Mouse (Mus musculus) brain, embryonic 14.5 days (tissue): ENCODE measurements at regions not wholly inside any gene's neighbourhood (a gene's known extent, or its start where the extent isn't known, plus 50 kb on each side); places are given as distances from the start of the nearest gene placed in this dataset.

Experiments
- DNase-seq: peaks from one replicate; pipeline ENCODE4 v3.0.0-alpha.2; 2011; ENCODE audit warnings: low read depth
- CTCF ChIP-seq: fragments of 200-500 bp; IDR thresholded peaks from 2 replicates; pipeline ENCODE4 v1.5.1; 2012; ENCODE audit warnings: inconsistent platforms, mild to moderate bottlenecking, moderate library complexity, borderline replicate concordance; ENCODE audit not compliant: insufficient read depth, insufficient read length; ENCODE audit errors: extremely low read depth
- POLR2A ChIP-seq: fragments of 200-500 bp; IDR thresholded peaks from 2 replicates; pipeline ENCODE4 v1.6.1; 2012; ENCODE audit warnings: mild to moderate bottlenecking, inconsistent platforms, borderline replicate concordance; ENCODE audit not compliant: poor library complexity, insufficient read depth, insufficient read length, severe bottlenecking; ENCODE audit errors: extremely low read depth

DNA sequence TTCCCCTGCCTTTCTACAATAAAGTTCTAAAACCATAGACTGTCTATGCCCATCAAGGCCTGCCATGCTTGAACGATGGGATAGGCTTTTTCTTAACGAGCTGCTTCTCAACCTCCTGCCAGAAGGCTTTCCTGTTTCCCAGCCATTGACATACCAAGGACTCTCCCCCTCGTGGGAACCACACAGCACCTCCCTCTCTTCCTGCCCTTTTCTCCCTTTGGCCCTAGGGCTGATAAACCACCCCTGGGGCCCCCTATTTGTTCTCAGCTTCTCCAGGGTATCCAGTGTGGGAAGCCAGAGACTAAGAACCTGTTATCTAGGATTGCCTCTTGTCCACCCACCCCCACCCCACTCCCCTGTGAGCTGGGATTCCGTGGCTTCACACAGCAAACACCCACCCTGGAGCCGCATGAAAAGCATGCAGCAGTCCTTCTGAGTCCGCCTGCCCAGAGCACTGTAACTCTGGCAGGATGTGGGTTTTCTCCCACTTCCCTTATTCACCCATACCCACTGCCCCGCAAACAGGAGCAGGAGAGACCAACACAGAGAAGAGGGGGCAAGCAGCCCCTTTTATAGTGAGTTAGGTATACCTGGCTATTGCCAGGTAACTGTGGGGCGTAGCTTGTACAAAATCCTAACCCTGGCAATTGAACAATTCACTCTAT, 351.5 kb downstream of the Slc6a15 start:
- no peak for TF ChIP-seq POLR2A
- no peak for TF ChIP-seq CTCF
- no peak for DNase-seq

- peak; percentile 83 for DNase-seq
- TF ChIP-seq CTCF = no peak
- no peak for TF ChIP-seq POLR2A
Observed at GRCm38 (mm10) chr10:103726680-103727079, 359.1 kb downstream of the Slc6a15 start.

DNA sequence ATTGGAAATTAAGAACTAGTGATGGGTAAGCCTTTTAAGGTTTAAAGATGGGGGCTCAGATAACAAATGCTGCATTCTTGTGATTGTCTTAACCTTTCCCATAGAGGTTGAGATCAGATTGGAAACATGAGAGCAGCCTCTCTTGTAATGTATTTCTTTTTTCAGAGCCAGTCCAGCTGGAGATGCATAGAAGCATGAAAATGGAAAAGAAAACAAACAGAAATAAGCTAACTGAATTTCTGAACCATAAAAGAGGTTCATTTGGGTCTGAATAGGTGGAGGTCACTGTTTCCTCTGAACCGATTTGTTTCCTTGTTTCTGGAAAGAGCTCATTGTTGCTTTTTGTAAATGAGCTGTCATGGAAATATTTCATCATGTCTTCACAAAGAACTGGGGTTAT, 363.9 kb downstream of the Slc6a15 start:
- DNase-seq = peak; percentile 45
- TF ChIP-seq POLR2A (no peak), CTCF (no peak)

GRCm38 (mm10) chr10:103731981-103732380, 364.4 kb downstream of the Slc6a15 start:
- TF ChIP-seq POLR2A (no peak), CTCF (no peak)
- DNase-seq = peak; percentile 66

DNA sequence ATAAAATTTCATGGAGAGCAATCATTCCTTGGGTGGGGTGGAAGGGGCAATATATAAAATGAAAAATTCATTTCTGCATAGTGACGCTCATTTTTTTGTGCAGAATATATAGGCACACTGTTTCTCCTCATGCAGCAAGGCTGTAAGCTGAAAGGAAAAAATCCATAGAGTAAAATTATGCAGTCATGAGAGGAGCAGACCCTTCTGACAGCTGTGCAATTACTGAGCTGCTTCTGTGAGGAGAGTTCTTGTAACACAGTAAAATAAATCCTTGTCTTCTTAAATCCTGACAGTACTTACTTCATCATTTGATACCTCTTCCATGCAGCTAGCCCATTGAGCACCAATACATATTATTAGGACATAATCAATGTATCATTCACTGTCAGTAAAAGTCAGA, 362.7 kb upstream of the Gm21293 start:
- DNase-seq = peak; percentile 52
- TF ChIP-seq CTCF (no peak), POLR2A (no peak)

- TF ChIP-seq POLR2A (no peak), CTCF (no peak)
- peak; percentile 51 for DNase-seq
Observed at GRCm38 (mm10) chr10:103784920-103785319, 357.9 kb upstream of the Gm21293 start.

DNA sequence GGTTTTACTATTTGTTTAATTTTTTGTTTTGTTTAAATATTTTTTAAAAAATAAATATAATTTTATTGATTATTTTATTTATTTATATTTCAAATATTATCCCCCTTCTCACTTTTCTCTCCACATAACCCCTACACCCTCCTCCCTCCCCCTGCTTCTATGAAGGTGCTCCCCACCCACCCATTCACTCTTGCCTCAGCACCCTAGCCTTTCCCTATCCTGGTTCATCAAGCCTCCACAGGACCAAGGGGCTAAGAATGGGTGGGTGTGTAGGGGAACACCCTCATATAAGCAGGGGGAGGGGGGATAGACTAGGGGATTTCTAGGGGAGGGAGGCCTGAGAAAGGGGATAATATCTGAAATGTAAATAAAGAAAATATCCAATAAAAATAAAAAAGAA, 313.7 kb upstream of the Gm21293 start:
- no peak for TF ChIP-seq CTCF
- no peak for TF ChIP-seq POLR2A
- DNase-seq = no peak

DNA sequence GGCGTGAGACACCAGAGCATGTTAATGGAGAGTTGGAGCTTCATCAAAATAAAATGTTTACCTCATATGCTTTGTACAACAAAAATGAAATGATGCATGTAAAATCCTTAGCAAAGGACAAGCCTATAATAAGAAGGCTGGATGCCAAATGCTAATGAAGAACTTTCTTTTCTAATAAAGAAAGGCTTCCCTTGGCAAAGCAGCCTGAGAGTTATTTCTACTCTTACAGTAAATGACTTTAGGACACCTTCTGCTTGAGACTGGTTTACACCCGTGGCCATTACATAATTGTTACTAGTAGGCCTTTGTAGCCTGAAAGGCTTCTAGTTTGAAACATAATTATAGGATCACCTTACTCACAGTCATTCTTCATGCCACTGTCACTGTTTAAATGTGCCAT, 310.7 kb upstream of the Gm21293 start:
- peak; percentile 58 for DNase-seq
- no peak for TF ChIP-seq POLR2A
- TF ChIP-seq CTCF = no peak

DNA sequence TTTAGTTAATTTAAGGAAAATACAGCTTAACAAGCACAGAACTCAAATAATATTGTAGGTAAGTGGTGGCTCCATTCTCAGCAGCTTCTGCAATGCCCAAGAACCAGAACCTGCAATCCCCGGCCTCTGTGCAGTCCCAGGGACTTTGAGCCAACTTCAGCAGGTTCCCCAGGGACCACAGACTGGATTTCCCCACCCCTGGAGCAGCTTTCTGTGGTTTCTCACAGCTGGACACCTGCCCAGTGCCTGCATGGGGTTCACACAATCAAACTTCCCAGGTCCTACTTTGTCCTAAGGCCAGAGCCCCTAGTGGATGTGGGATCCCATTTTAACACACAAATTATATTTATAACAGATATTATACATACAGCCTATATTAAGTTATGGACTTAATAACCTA, 287.6 kb upstream of the Gm21293 start:
- no peak for DNase-seq
- no peak for TF ChIP-seq CTCF
- no peak for TF ChIP-seq POLR2A

- TF ChIP-seq POLR2A (no peak), CTCF (no peak)
- no peak for DNase-seq
Observed at GRCm38 (mm10) chr10:103860890-103861289, 281.9 kb upstream of the Gm21293 start.

- DNase-seq = no peak
- TF ChIP-seq CTCF (no peak), POLR2A (no peak)
Observed at GRCm38 (mm10) chr10:103862120-103862519, 280.7 kb upstream of the Gm21293 start.

DNA sequence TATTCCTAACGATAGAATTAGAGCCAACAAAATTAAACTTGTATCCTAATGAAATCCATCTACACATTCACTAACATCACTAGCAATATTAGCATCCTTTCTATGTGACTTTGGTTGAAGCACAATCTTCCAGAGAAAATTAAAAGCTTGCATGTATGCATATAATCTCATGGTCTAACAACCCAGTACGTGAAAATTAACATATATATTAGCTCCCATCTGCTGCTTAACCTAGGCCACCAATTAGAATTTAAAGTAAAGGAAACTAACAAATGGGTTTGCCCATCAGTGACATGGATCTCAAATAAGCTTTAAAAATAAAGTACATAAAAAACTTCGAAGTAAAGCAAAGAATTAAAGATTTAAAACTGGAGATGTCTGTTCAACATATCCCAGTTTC, 278.9 kb upstream of the Gm21293 start:
- TF ChIP-seq CTCF (no peak), POLR2A (no peak)
- DNase-seq = peak; percentile 13
